Mouse (Mus musculus) common myeloid progenitor, adult 5-6 weeks (primary cell): ENCODE measurements around the gene Polk. TPM values are rescaled to one million over a fixed set of nuclear protein-coding genes. Genes with fewer than 3 reads are reported as not detected.
A peak's percentile ranks its signal among the peaks of the same experiment; 100 is the strongest.

Experiments
- ATAC-seq: replicated peaks from 2 replicates; pipeline ENCODE4 v1.8.0; 2016; ENCODE audit warnings: low read depth, mild to moderate bottlenecking, moderate TSS enrichment, inconsistent platforms; ENCODE audit not compliant: poor library complexity, severe bottlenecking
- total RNA-seq: library from RNA; stranded (forward); fragments of 200-1000, 187-1606 nt; gene quantifications from 2 replicates; pipeline ENCODE4 v1.2.3, GENCODE M21; 2017

Polk gene
- total RNA-seq: 13.9 and 16.3 TPM in 2 replicates

DNA sequence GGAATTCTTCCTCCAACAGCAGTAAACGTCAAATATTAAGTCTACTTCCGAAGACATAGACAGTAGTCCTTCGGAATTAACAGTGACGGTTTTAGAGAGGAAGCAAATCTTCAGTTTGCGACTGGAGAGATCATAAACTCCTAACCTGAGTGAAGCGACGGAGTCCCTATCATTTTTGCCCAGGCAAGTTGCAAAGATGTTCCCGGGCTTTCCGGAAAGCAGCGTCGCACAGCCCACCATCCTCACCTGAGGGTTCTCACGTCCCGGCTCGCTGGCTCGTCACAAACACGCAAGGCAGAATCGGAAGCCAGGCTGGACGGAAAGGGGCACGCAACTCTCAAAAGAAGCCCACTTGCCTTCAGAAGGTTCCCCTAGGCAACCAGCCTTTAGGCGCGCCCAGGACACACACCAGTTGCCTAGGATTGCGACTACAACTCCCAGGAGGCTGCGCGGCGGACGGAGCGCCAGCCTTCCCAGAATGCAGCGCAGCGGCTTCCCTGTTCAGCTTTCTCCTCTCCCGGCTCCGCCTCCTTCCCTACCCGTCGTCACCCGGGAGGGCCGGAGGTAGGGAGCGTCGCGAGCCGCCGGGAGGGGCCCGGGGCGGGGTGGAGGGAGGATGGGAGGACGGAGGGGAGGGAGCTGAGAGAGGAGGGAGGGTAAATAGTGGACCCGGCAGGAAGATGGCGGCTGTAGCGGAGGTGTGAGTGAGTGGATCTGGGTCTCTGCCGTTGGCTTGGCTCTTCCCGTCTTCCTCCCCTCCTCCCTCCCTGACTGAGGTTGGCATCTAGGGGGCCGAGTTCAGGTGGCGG lies at the start of gene Polk, which contains the start of gene Col4a3bp:
Polk (minus strand) TSS at position 499 of the 809 bp plus-strand sequence.
Col4a3bp (plus strand) TSS at position 538 of the 809 bp plus-strand sequence.
- ATAC-seq: peak; percentile 98

DNA sequence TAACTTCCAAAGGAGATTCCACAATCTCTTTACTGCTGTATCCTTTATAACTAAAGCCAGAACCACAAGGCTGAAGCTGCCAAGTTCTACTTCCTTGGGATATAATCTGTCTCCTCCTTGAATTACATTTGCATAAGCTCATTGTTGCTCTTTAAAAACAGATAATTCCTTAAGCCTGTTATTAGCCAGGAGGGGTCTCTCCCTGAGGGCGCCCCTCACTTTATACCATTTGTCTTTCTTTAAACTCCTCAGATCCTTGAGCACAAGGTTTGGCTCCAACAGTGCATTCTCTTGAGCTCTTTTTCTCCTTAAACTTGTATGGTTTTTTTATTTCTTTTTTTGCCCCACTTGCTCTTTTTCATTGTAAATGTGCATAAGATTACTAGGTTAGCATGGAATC lies 46.3 kb upstream of the Polk start:
- no peak for ATAC-seq

DNA sequence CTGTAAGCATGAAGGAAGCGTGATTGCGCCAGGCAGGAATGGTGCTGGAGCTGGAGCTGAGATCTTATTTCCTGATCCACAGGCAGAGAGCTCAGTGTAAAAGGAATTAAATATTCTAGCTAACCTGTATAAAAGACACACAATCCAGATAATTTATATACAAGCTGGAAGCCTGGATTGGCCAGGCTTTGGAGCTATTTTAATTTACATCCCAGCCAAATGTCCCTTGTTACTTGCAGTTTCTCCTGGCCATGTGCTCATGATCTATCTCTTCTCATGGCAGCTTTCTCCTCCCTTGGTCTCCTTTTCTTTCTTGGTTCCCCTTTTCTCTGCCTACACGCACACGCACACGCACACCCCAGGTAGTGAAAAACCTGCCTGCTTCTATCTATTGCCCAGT lies 44.2 kb upstream of the Polk start:
- ATAC-seq: no peak

DNA sequence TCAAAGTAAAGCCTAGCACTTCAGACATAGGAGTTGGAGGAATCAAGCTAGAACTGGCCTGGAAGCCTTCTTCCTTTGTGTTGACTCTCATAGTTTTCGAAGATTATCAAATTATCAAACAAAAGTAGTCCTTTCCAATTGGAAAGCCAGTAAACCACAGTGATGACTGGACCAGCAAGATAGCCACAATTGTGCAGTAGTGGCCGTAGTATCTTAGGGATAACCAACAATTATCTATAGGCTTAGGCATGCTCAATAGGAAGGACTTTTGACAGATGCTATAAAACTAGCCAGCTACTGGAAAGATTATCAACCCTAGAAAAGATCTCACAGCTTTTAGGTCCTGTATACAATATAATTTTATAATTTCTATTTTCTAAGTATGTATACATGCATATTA lies 41.8 kb upstream of the Polk start:
- no peak for ATAC-seq

DNA sequence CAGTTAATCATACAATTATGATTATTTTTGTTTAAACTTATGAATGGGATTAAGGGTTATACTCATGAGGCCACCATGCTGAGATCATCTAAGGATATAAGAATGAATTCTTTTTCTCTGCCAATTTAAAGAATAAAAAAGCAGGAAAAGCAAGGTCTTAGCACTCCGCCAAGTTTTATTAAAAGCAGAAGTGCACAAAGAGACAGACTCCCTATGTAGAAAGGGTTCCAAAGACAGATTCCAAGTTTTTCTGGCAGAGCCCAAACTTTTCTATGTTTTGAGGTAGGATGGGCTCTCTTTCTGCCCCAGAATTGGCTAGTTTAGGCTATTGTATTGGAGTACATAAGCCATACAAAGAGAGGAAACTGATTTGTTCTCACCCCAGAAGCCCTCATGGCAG lies 37.6 kb upstream of the Polk start:
- ATAC-seq: no peak

DNA sequence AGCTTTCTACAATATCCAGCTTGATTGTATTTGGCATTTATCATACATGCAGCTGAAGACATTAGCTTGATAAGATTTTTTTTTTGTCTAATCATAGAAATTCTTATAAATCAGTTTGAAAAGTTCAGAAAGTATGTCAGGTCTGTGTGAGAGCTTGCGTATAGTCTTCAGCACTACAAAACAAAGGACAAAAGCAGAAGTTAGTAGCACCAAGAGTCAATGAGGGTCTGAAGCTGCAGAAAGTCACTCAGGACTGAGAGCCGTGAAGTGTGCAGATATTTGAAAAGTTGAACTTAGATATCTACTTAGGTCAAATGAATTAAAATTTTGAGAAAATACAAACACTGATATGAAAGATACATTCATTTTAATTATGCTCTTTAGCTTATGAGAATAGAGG lies 36.7 kb upstream of the Polk start:
- ATAC-seq: peak; percentile 47; the same call in 1 of the 2 replicates

DNA sequence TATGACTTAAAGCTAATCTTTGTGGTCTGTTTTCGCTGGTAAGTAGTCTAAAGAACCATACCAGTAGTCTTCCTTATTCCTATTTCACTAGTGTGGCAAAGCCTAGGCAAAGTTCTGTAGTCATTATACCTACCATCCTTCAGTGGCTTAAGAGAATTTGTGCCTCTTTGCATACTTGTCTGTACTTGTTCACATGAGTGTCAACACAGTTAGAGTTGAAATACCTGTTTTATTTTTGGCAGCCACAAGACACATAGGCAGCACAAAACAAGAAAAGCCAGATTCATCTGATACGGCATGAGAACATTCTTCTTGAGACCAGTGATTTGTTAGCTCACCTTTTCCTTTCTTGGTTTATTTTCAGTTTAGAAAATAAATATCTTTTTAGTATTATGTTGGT lies 31.8 kb upstream of the Polk start:
- ATAC-seq: no peak

DNA sequence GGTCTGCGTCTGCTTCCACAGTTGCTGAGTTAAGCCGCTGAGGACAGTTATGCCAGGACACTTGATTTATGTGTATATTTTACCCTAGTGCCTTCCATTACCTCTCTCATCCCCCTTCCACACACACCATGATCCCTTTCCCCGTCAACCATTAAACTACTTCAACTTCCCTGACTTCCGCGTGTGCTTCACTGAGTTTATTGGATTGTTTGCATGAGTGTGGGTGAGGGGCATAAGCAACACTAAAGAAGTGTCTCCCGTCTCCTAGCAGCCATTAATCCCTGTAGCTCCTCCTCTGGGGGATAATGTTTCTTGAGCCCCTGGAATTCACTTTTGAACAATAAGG lies 28.6 kb upstream of the Polk start:
- no peak for ATAC-seq

DNA sequence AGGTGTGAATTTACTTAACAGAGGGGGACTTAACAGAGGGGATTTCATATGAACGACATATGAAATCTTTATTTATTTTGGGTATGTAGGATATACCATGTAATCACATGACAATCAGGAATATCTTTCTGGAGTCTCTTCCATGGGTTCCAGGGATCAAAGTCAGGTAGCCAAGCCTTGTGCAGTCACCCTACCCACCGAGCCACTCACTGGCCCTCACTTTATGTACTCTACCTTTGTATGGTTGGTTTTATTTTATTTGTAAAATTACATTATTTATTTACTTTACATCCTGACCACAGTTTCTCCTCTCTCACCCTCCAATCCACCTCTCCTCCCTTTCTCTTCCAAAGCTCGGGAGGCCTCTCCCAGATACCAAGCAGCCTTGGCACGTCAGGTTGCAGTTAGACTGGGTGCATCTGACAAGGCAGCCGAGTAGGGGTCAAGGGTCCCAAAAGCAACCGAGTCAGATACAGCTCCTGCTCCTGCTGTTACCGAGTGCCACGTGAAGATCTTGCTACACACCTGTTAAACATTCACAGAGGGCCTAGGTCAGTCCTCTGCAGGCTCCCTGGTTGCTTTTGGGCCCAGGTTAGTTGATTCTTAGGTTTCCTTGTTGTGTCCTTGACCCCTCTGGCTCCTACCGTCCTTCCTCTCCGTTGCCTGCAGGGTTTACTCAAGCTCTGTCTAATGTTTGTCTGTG lies 28.1 kb upstream of the Polk start:
- ATAC-seq: no peak

DNA sequence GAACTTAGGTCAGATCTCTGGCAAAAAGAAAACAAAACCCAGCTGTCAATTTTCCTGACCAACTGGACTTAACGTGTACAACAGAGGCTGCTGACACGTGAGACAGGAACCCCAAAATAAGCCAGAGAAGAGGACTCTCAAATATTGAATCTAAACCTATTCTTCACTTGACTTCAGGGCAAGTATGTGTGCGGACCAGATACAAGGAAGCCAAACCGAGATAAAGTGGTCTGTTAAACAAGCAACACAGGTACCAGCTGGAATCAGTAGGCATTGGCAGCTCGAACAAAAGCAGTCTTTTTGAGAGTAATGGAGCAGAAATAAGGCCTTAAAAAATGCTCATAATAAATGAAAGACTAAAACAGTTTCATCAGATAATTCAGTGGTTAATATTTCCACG lies 25.6 kb upstream of the Polk start:
- no peak for ATAC-seq

DNA sequence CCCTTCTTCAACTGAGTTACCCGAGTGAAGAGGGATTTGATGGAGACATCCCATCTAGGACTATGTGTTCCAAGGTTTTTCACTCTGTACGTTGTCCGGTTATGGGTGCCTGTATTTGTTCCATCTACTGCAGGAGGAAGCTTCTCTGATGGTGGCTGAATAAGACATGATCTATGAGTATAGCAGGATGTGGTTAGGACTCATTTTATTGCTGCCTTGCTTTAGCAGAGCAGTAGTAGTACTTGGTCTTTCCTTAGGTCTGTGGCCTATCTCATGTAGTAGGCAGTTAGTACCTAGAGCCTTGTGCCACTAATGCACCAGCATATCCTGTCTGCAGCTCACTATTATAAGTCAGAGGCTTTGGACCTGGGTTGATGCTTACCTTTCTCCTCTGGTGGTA lies 12.7 kb upstream of the Polk start:
- ATAC-seq: no peak

DNA sequence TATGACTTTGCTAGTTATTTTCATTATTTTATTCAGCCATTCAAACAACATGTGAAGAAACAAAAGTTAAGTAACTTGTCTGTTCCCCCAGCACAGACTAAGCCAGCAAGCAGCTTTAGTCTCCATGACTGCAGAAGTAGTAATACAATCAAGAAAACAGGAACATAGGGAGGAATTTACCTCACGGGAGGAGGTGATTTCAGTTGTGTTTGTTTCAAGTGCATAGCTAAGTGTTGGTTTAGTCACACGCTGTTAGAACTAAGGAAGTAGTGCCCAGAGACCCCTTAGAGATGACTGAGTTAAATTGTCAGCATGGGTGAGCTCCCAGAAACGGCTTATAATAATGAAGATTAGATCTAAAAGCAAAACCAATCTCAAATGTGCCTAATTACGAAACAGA lies 5.6 kb upstream of the Polk start:
- peak; percentile 67 for ATAC-seq

DNA sequence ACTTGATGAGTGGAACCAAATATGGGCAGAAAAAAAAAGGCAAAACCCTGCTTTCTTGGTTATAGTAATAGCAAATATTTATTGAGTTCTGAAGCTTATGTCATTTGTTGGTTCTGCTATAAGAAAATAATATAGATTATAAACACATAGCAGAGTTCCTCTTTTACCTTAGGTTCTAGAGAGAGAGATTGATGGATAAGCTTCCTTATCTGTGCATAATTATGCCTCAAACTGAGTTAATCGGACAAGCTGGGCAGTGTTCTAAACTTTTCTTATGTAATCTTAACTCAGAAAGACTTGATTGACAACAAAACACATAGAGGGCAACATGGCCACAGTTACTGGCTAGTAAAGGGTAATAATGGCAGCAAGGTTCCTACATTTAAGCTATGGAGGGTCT lies 4.9 kb upstream of the Polk start:
- no peak for ATAC-seq

DNA sequence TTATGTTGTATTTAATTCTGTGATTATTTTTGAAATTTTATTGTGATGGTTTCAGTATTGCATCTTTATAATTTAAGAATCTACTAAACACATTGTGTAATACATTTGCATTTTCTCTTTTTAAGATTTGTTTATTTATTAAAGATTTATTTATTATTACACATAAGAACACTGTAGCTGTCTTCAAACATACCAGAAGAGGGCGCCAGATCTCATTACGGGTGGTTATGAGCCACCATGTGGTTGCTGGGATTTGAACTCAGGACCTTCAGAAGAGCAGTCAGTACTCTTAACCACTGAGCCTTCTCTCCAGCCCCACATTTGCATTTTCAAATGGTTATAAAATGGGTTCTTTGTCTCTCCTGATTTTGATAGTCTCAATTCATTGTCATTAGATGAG lies 2.1 kb upstream of the Polk start:
- ATAC-seq: no peak

DNA sequence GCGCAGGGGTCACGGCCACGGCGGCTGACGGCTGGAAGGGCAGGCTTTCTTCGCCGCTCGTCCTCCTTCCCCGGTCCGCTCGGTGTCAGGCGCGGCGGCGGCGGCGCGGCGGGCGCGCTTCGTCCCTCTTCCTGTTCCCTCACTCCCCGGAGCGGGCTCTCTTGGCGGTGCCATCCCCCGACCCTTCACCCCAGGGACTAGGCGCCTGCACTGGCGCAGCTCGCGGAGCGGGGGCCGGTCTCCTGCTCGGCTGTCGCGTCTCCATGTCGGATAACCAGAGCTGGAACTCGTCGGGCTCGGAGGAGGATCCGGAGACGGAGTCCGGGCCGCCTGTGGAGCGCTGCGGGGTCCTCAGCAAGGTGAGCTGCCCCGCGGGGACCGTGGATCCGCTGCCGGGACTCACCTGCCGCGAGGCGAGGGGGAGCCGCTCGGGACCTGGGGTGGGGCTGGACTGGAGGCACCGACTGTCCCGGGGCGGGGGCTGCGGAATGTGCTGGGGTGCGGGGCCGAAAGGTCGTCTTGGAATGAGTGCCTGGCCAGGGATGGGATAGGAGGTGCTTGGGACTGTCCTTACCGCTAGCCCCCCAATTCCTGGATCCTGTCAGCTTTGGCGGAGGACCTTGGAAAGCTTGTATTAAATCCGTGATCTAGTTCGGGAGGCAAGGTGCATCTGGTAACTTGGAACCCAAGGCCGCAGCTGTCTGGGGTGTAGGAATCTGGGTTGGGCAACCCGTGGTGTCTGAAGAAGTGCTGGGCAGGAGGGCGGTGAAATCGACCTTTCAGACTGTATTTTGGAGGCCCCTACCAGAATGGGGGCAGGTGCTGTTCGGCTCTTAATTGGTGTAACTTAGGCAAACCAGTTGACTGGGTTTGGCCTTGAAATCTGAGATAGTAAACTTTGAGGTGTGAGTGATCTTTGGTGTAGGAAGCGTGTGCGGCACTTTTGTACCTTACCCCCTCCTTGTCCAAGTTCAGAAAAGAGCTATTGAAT lies 817 bp upstream of the Polk start:
- peak; percentile 10; the same call in 1 of the 2 replicates for ATAC-seq

DNA sequence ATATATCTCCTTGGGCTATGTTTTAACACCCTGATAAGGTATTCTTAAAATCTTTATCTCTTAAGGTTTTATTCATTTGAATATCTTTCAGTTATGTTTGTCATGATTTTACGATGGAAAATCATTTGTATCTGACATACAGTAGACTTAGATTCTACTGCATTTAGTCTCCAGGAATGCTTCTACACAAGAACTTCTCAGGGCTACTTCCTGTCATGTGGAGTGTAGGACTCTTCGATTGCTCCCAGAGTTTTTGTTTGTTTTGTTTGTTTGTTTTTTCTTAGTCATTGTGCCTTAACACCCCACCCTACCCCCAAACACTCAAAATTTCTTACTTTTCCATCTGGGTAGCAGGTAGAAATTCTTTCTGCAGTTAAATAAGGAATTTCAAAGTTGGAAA lies 998 bp downstream of the Polk start:
- ATAC-seq: no peak

DNA sequence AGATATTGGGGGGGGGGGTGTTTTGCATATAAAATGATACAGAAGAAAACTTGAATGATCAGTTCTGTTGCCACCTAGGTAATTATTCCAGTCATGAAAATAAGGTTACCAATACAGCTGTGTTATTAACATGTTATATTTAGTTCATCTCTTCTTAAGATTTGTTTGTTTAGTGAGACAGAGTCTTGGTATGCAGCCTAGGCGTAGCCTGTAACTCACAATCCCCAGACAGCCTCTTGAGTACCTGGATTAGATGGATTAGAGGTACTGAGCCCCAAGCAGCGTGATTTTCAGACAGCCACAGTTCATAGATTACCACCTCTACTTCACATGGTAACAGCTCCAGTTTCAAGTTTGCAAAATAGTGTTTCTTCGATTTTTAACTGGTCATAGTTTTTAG lies 4.3 kb downstream of the Polk start:
- ATAC-seq: no peak

DNA sequence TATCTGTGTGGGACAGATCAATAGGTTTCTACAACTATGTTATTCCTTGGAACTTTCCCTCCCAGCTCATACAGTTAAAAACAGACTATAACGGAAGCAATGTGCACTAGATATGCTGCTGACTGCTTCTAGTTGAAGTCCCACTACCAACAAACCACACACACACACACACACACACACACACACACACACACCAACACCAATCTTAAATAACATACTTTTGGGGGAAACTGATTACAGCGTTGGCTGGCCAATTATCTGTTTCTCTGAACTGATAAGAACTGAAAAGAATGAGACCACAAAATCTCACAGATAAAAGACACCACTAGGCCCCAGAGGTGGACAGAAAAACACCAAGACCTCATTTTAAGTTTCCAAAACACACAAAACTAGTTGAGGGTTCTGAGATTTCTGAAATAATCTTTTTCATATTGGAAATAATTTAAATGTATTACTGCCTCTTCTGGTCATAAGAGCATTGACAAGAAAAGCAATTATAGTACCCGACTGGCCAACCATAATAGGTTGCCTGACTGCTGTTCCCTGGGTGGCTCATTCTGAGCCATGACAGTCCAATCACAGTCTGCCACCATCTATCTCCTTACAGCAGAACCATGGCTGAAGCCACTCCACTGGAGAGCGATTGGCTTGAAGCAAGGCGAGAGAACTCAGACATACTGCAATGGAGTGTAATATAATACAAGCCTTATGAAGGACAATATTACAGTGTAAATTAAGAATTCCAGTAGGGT lies 5.4 kb downstream of the Polk start:
- peak; percentile 42; the same call in 1 of the 2 replicates for ATAC-seq

DNA sequence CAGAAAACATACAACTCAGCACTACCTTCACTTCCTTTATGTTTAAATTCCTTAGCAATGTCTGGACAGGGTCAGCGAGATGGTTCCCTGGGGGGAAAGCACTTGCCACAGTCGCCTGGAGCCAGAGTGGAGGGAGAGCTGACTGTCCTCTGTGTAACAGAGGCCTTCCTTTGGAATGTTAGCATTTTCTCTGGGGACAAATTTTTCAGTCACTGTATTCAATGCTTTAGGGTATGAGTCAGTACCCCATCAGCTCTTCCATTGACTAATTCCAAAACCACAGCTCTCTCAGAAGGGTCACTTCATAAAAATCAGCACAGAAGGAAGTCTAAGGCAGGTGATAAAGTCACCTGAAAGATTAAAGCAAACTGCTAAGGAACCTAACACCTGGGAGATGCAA lies 8.6 kb downstream of the Polk start:
- ATAC-seq: no peak

DNA sequence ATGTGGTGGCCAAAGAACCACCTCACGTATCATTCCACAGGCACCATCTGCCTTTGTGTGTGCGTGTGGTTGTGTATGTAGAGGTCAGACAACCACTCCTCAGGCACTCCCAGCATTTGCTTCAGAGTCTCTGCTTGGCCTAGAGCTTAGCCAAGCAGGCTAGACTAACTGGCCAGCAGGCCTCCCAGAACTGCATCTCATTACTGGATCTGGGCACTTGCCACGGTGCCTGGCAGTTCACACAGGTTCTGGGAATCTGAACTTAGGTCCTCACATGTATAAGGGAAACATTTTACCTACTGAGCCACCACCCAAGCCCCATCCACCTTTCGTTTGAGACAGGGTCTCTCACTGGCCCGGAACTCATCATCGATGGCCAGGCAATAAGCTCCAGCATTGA lies 10.2 kb downstream of the Polk start:
- ATAC-seq: no peak
